Mouse (Mus musculus) bone marrow, adult 2 months (tissue): ENCODE results near the gene Scn8a.

Source experiments
- CTCF ChIP-seq: fragments of 200-500 bp; IDR thresholded peaks from 2 replicates; pipeline ENCODE4 v1.5.1; 2011; ENCODE audit warnings: low read length, control low read depth; ENCODE audit not compliant: control insufficient read depth, insufficient read depth
- POLR2A ChIP-seq: fragments of 200-500 bp; IDR thresholded peaks from 2 replicates; pipeline ENCODE4 v1.6.1; 2011; ENCODE audit warnings: low read depth, mild to moderate bottlenecking, control low read depth, low read length, borderline replicate concordance; ENCODE audit not compliant: control insufficient read depth

GRCm38 (mm10) chr15:101004538-101004937, 134.9 kb downstream of the Scn8a start:
- no peak for TF ChIP-seq POLR2A
- TF ChIP-seq CTCF: no peak
